Mouse (Mus musculus) kidney, embryonic 16.5 days (tissue): ENCODE measurements around the gene Tbcc. TPM values are rescaled to one million over a fixed set of nuclear protein-coding genes. Genes with fewer than 3 reads are reported as not detected.

Source experiments
- ATAC-seq: fragments of 200-750 bp; cut with Nextera tagmentation; 2 replicates; pipeline ENCODE4 v1.8.0; 2017; ENCODE audit warnings: moderate TSS enrichment; ENCODE audit not compliant: low FRiP score, low TSS enrichment
- H3K27ac ChIP-seq: fragments of 300-500 bp; sonication (generic); 2 replicates; pipeline ENCODE4 v1.5.1; 2014; ENCODE audit warnings: low read length
- H3K27me3 ChIP-seq: fragments of 300-500 bp; sonication (generic); 2 replicates; pipeline ENCODE4 v1.6.1; 2014; ENCODE audit warnings: low read length, control low read depth, mixed read lengths; ENCODE audit not compliant: insufficient read depth
- H3K36me3 ChIP-seq: fragments of 300-500 bp; sonication (generic); 2 replicates; pipeline ENCODE4 v1.6.1; 2014; ENCODE audit warnings: low read length, control low read depth, mixed read lengths; ENCODE audit not compliant: insufficient read depth
- H3K4me1 ChIP-seq: fragments of 300-500 bp; sonication (generic); 2 replicates; pipeline ENCODE4 v1.6.1; 2014; ENCODE audit warnings: low read length, control low read depth, mixed read lengths; ENCODE audit not compliant: insufficient read depth
- H3K4me2 ChIP-seq: fragments of 300-500 bp; sonication (generic); replicated peaks from 2 replicates; pipeline ENCODE4 v1.6.1; 2014; ENCODE audit warnings: low read depth, low read length
- H3K4me3 ChIP-seq: fragments of 300-500 bp; sonication (generic); 2 replicates; pipeline ENCODE4 v1.5.1; 2014; ENCODE audit warnings: mild to moderate bottlenecking, low read length
- H3K9ac ChIP-seq: fragments of 300-500 bp; sonication (generic); replicated peaks from 2 replicates; pipeline ENCODE4 v1.6.1; 2014; ENCODE audit warnings: low read length
- H3K9me3 ChIP-seq: fragments of 300-500 bp; sonication (generic); 2 replicates; pipeline ENCODE4 v1.6.1; 2016; ENCODE audit warnings: low read length, control low read depth
- WGBS: fragments of 180-500 bp; shearing (Covaris S2); extraction: QIAGEN DNeasy Blood & Tissue Kit; methylation state at CpG from one replicate; pipeline ENCODE4 v1.1.7; 2014; 5-methylcytosine and 5-hydroxymethylcytosine counted together
- polyA plus RNA-seq: library from polyadenylated mRNA; unstranded; fragments of >200 nt; fragmentation: Nextera tagmentation; extraction: Ambion mirVana; gene quantifications from 2 replicates; pipeline ENCODE4 v1.2.1, GENCODE M21; 2015

The Tbcc gene
- polyA plus RNA-seq, 1 experiment from 2014 or later: 54.7 TPM

DNA sequence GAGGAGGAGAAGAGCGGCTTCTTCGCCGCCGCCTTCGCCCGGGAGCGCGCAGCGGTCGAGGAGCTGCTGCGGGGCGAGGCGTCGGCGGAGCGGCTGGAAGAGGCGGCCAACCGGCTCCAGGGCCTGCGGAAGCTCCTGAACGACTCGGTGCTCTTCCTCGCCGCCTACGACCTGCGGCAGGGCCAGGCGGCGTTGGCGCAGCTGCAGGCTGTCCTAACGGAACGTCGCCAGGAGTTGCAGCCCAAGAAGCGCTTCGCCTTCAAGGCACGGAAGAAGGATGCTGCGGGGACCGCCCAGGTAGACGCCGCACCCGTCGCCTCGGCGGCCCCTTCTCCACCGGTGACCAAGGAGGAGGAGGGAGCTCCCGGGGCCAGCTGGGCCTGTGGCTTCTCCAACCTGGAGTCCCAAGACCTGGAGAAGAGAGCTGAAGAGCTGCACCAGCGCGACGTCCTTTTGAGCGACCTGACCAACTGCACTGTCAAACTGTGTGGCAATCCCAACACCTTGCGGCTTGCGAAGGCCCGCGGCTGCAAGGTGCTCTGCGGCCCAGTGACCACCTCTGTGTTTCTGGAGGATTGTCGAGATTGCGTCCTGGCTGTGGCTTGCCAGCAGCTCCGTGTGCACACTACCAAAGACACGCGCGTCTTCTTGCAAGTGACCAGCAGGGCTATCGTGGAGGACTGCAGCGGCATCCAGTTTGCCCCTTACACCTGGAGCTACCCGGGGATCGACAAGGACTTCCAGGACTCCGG, 535 bp downstream of the Tbcc start:
- Histone ChIP-seq H3K36me3 (peaks cover 10% of the 10 kb centered on the region), H3K4me1 (peaks cover 19% of the 10 kb centered on the region), H3K9ac (peak overlapping the region; percentile 80), H3K9me3 (no peaks in the 10 kb centered on the region), H3K27ac (peak overlapping the region; percentile 86), H3K4me3 (peak overlapping the region; percentile 62), H3K4me2 (peak overlapping the region; percentile 90), H3K27me3 (no peaks in the 10 kb centered on the region)
- peak; percentile 17 for ATAC-seq
- WGBS: under 1% methylated on average over 64 of the region's 64 CpGs

DNA sequence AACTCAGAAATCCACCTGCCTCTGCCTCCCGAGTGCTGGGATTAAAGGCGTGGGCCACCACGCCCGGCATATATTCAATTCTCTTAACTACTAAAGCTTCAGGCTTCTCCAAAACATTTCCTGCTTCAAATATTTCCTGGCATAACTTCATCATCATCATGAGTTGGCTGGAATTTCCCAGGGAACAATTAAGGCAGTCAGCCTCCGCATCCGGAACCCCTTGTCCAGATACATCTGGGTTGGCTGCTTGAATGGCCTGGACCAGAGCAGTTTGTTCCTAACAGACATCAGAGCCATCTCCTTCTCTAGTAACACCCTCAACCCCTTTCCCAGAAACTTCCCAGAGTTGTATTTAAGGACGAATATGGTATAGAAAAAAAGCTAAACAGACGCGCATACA, 4.9 kb downstream of the Tbcc start:
- ATAC-seq: no peak
- Histone ChIP-seq H3K9ac (no peak overlapping the region), H3K4me2 (no peak overlapping the region), H3K4me1 (peaks cover 33% of the 10 kb centered on the region), H3K9me3 (no peaks in the 10 kb centered on the region), H3K36me3 (peaks cover 10% of the 10 kb centered on the region), H3K27me3 (no peaks in the 10 kb centered on the region), H3K27ac (no peak overlapping the region), H3K4me3 (no peak overlapping the region)
- WGBS: 90% methylated on average over 9 of the region's 9 CpGs

DNA sequence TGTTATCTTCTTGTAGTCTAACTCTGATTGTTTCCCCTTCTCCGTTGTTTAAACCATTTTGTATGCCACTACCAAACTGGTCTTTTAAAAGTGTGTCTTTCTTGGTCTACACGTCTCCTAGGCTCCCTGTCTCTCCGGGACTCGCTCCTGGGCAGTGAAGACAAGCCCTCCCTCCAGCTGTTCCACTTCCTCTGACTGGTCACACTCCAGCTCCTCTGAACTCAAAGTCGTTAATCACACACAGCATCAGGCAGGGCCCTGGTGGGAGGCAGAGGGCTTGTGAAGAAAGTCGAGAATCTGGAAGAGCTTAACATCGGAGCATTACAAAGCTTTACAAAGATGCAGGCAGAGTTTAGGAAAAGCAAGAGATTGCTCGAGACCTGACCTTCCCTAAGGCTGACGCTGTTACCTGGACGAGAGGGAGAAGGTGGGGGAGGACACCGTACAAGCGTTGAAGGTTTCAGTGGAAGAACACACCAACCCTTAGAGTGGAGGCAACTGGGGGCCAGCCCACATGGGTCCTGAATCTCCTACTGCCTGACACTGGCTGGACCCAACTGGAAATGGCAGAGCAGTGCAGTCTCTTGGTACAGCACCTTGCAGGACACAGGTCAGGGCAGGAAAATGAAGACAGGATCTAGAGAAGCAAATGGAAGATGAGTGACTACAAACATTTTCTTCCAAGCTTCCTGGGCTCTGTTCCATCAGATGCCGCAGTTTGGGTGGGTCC, 6.9 kb downstream of the Tbcc start:
- Histone ChIP-seq H3K9me3 (no peaks in the 10 kb centered on the region), H3K4me3 (0 out of 2 replicates have a peak overlapping the region, but pooled peaks have one; percentile 4), H3K4me2 (peak overlapping the region; percentile 35), H3K36me3 (peaks cover 6% of the 10 kb centered on the region; the same call in 1 of the 2 replicates), H3K27me3 (no peaks in the 10 kb centered on the region), H3K4me1 (peaks cover 24% of the 10 kb centered on the region), H3K9ac (peak overlapping the region; percentile 43), H3K27ac (peak overlapping the region; percentile 80)
- WGBS: 7% methylated on average over 13 of the region's 13 CpGs
- ATAC-seq: peak; percentile 96

DNA sequence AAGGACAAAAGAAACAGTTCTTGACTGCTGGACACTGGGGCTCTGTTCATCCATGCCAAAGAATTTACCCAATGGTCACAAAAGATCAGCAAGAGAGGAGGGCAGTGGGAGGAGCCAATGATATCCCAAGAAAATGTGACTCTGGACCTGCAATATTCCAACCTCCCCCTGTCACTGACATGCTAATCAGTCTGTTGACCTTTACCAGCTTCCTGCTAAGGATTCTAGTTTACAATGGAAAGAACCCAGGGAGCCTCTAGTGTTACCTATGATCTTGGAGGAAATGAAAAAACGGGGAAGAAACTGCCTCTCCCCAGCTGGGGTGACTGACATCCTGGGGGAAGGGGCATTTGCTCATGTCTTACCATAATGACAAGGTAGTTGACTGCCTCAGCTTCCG, 10.5 kb downstream of the Tbcc start:
- Histone ChIP-seq H3K9me3 (no peaks in the 10 kb centered on the region), H3K36me3 (no peaks in the 10 kb centered on the region), H3K27ac (no peak overlapping the region), H3K4me3 (no peak overlapping the region), H3K9ac (no peak overlapping the region), H3K27me3 (no peaks in the 10 kb centered on the region), H3K4me2 (no peak overlapping the region), H3K4me1 (peaks cover 18% of the 10 kb centered on the region)
- no peak for ATAC-seq
- WGBS: 57% methylated on average over 2 of the region's 2 CpGs

DNA sequence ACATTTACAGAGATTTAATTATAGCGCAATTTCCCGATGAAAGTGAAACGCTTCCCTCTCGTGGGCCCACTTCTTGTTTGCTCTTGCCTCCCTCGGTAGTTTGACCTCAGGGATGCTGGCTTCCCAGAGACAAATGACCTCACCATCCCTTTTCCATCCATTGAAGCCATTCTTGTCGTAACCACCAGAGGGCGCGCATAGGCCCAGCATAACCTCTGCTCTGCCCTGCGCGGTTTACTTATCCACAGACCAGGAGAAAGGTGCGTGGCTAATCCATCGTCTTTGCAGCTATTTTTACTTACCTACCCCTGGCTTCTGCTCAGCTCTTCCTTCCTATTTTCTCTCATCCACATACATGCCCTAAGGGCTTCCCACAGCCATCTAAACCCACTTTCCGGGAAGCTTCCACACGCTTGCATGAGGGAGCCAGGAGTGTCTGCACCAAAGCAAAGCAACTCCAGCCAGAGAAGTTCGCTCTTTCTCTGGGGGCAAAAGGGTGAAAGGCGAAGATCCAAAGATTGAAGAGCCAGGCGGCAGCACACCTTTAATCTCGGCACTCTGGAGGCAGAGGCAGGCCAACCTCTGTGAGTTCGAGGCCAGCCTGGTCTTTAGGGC, 13.5 kb downstream of the Tbcc start:
- Histone ChIP-seq H3K9me3 (no peaks in the 10 kb centered on the region), H3K27ac (no peak overlapping the region), H3K4me3 (no peak overlapping the region), H3K4me1 (0 out of 2 replicates have a peak, but pooled peaks cover 3% of the 10 kb centered on the region), H3K36me3 (no peaks in the 10 kb centered on the region), H3K9ac (no peak overlapping the region), H3K4me2 (0 out of 2 replicates have a peak overlapping the region, but pooled peaks have one; percentile 8), H3K27me3 (no peaks in the 10 kb centered on the region)
- WGBS: 21% methylated on average over 19 of the region's 19 CpGs
- ATAC-seq: peak; percentile 59; the same call in 1 of the 2 replicates

DNA sequence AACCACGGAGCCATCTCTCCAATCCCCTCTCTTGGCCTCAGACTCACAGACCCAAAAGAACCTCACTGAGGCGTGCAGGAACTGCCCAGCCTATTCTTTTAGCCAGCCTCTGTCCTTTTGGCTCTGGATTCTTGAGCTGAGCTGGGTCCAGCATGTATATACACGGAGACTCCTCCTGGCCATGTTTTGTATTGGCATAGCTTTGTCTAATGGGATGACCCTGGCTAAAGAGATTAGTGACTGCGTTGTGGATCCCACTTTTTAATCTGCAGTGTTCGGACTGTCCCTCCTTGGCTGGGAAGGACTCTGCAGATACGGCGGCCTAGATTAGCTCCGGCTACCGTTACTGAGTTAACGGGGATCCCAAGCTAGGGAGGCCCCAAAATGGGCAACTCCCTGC, 19.7 kb downstream of the Tbcc start, which contains the start of gene Prph2:
Gene Prph2, plus strand, starts transcription at position 274 of the 400 bp plus-strand sequence.
- H3K9ac ChIP-seq: no peak within 1 kb of the TSS
- WGBS: 87% methylated on average over 10 of the region's 10 CpGs
- ATAC-seq: no peak
- H3K4me2 ChIP-seq: no peak within 1 kb of the TSS
- no peak within 1 kb of the TSS for H3K4me3 ChIP-seq
- H3K27me3 ChIP-seq: no peaks in the 10 kb centered on the region
- no peak within 1 kb of the TSS for H3K27ac ChIP-seq
- H3K36me3 ChIP-seq: no peaks in the 10 kb centered on the region
- H3K4me1 ChIP-seq: peaks cover 10% of the 10 kb centered on the region
- H3K9me3 ChIP-seq: no peaks in the 10 kb centered on the region

DNA sequence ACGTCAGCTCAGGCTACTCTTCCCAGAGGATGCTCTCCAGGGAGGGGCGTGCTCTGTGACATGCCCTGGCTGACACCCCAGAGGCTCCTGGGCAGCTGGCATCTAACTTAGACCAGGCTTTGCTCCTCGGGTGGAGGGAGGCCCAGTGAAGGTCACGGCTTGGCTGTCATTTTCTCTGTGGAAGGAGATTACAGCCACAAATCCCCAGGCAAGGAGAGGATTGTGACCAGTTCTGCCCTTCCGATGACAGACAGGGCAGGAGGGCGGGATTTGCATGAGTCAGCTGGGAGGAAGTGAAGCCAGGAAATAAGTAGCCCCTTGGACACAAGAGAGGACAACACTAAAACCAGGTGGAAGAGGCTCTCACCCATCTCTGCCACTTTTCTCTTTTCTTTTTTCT, 21.8 kb downstream of the Tbcc start:
- ATAC-seq: no peak
- 22% methylated on average over 6 of the region's 6 CpGs for WGBS

DNA sequence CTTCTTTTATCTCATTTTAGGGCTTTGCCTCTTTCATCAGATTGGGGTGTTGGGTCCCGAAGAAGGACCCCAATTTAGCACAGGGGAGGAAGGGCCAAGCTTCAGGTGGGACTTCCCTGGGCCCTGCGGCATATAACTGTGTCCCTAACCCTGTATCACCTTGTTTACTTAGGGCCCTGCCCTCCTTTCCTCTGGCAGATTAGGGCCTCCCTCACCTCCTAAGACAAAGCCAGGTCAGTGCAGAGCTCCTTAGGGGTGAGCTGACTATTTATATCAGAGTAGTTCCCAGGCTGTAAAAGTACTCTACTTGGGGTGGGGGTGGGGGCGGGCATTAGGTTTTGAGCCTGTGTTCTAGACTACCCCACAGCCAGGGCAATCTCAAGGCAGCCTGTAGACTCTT, 24.6 kb downstream of the Tbcc start:
- H3K27ac ChIP-seq: no peak overlapping the region
- no peaks in the 10 kb centered on the region for H3K36me3 ChIP-seq
- H3K4me3 ChIP-seq: no peak overlapping the region
- H3K9ac ChIP-seq: no peak overlapping the region
- peaks cover 13% of the 10 kb centered on the region for H3K4me1 ChIP-seq
- no peaks in the 10 kb centered on the region for H3K9me3 ChIP-seq
- H3K4me2 ChIP-seq: no peak overlapping the region
- WGBS: 64% methylated on average over 3 of the region's 3 CpGs
- H3K27me3 ChIP-seq: no peaks in the 10 kb centered on the region
- ATAC-seq: no peak

More for the DNA sequence above, 21.8 kb downstream of the Tbcc start:
- Histone ChIP-seq H3K27me3 (no peaks in the 10 kb centered on the region), H3K4me3 (no peak overlapping the region), H3K4me2 (no peak overlapping the region), H3K4me1 (peaks cover 10% of the 10 kb centered on the region), H3K9ac (no peak overlapping the region), H3K27ac (no peak overlapping the region), H3K9me3 (no peaks in the 10 kb centered on the region), H3K36me3 (no peaks in the 10 kb centered on the region)

DNA sequence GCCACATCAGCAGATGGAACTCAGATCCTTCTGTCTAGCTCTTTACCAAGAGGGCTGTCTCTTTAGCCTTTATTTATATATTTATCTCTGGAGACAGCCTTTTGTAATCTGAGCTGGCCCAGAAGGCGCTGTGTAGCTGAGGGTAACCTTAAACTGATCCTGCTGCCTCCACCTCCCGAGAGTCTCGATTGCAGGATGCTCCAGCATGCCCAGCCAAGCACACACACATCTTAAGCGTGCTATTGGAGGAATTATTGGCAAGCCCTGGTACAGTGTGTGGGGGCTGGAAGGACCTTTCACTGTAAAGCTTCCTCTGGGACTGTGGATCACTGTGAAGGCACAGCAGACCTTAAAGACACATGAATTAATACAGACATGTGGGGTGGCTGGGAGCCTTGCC, 28.5 kb downstream of the Tbcc start:
- 9% methylated on average over 4 of the region's 4 CpGs for WGBS
- no peaks in the 10 kb centered on the region for H3K27me3 ChIP-seq
- H3K4me1 ChIP-seq: peaks cover 3% of the 10 kb centered on the region; the same call in 1 of the 2 replicates
- no peaks in the 10 kb centered on the region for H3K9me3 ChIP-seq
- peak; percentile 86 for ATAC-seq
- H3K4me3 ChIP-seq: no peak overlapping the region
- H3K9ac ChIP-seq: no peak overlapping the region
- H3K36me3 ChIP-seq: no peaks in the 10 kb centered on the region
- H3K27ac ChIP-seq: peak overlapping the region; percentile 57
- no peak overlapping the region for H3K4me2 ChIP-seq
